Mouse (Mus musculus) brain, embryonic 18.5 days (tissue): ENCODE data around the gene 2310046K23Rik.
"Not testable (repeated sequence)": the region's sequence is repeated elsewhere in the genome, so short reads cannot be mapped to it uniquely, and the experiment has no call there.

Experiments
- DNase-seq: peaks from one replicate; pipeline ENCODE4 v3.0.0-alpha.2; 2012; ENCODE audit warnings: low read depth, low spot score

2310046K23Rik gene

GRCm38 (mm10) chr3:92534411-92534810 lies at the start of gene 2310046K23Rik:
Gene 2310046K23Rik (minus strand): TSS chr3:92534511.
- DNase-seq = no peak

- no peak for DNase-seq
Observed at GRCm38 (mm10) chr3:92583164-92583826, 49.0 kb upstream of the 2310046K23Rik start.

GRCm38 (mm10) chr3:92579508-92579907 lies 45.2 kb upstream of the 2310046K23Rik start:
- no peak for DNase-seq

GRCm38 (mm10) chr3:92578652-92579413 lies 44.5 kb upstream of the 2310046K23Rik start:
- no peak for DNase-seq

GRCm38 (mm10) chr3:92573449-92574041 lies 39.2 kb upstream of the 2310046K23Rik start, which contains the start of gene Ivl:
Gene Ivl (minus strand): TSS chr3:92573735.
- no peak for DNase-seq

GRCm38 (mm10) chr3:92572514-92573155 lies 38.3 kb upstream of the 2310046K23Rik start:
- no peak for DNase-seq

- no peak for DNase-seq
Observed at GRCm38 (mm10) chr3:92568752-92569151, 34.4 kb upstream of the 2310046K23Rik start.

GRCm38 (mm10) chr3:92565418-92565817 lies 31.1 kb upstream of the 2310046K23Rik start:
- DNase-seq = no peak

GRCm38 (mm10) chr3:92512325-92512724 lies 22.0 kb downstream of the 2310046K23Rik start:
- DNase-seq = no peak

GRCm38 (mm10) chr3:92510786-92511185 lies 23.5 kb downstream of the 2310046K23Rik start:
- DNase-seq = no peak

GRCm38 (mm10) chr3:92508185-92508584 lies 26.1 kb downstream of the 2310046K23Rik start:
- DNase-seq = no peak

GRCm38 (mm10) chr3:92503528-92503927 lies 30.8 kb downstream of the 2310046K23Rik start:
- DNase-seq = no peak

GRCm38 (mm10) chr3:92500393-92500792 lies 33.9 kb downstream of the 2310046K23Rik start, which contains the start of gene Sprr4:
Gene Sprr4 (minus strand): TSS chr3:92500493.
- no peak for DNase-seq

GRCm38 (mm10) chr3:92490262-92490661 lies 44.0 kb downstream of the 2310046K23Rik start:
- DNase-seq = not testable (repeated sequence)

- DNase-seq = no peak
Observed at GRCm38 (mm10) chr3:92486307-92486706, 48.0 kb downstream of the 2310046K23Rik start.

GRCm38 (mm10) chr3:92485863-92486262 lies 48.4 kb downstream of the 2310046K23Rik start, which contains the start of gene Sprr1a:
Gene Sprr1a (minus strand): TSS chr3:92485895.
- no peak for DNase-seq
